Mouse (Mus musculus): ENCODE results near the gene Sept1. TPM values are rescaled to one million over a fixed set of nuclear protein-coding genes. Genes with fewer than 3 reads are reported as not detected.

Gene Sept1
- total RNA-seq, 2 experiments from 2014 or later: 7.5 to 18.8 TPM

GRCm38 (mm10) chr7:127165607-127166493 is 67.1 kb downstream of the Sept1 start:
- intact Hi-C loops (cut with DNase I): no loop called here
- DNase-seq: no peak

Other genes with a start within 250 kb of the Sept1 start
- gene Mvp, start 218.5 kb downstream of the Sept1 start, total RNA-seq (2021): 10 to 100 TPM; 44.6 to 45.9 TPM
- not detected for gene Pagr1b, start 216.6 kb downstream of the Sept1 start, total RNA-seq (2021)
- gene Pagr1a, start 215.8 kb downstream of the Sept1 start, total RNA-seq (2021): 10 to 100 TPM; 15.2 to 20.6 TPM
- gene Gm42742, start 212.0 kb downstream of the Sept1 start, total RNA-seq (2021): 10 to 100 TPM; 18.0 to 19.8 TPM
- gene Prrt2, start 211.9 kb downstream of the Sept1 start, total RNA-seq (2021): 1 to 10 TPM; 1.1 to 1.2 TPM
- 10 to 100 TPM; 81.8 to 91.3 TPM for gene Maz, start 206.1 kb downstream of the Sept1 start, total RNA-seq (2021)
- gene Kif22, start 190.7 kb downstream of the Sept1 start, total RNA-seq (2021): 1 to 10 TPM; 4.6 to 8.2 TPM
- not detected for gene Zg16, start 145.8 kb downstream of the Sept1 start, total RNA-seq (2021)
- 1 to 10 TPM; 1.4 to 3.0 TPM for gene AI467606, start 141.8 kb downstream of the Sept1 start, total RNA-seq (2021)
- gene Qprt, start 110.9 kb downstream of the Sept1 start, total RNA-seq (2021): not detected
- 1 to 10 TPM in 1 of 2 experiments, under 1 TPM in 1; 0.38 to 2.0 TPM for gene Spn, start 95.3 kb downstream of the Sept1 start, total RNA-seq (2021)
- 10 to 100 TPM; 38.0 to 43.7 TPM for gene Cd2bp2, start 37.1 kb downstream of the Sept1 start, total RNA-seq (2021)
- 10 to 100 TPM; 29.2 to 30.5 TPM for gene Tbc1d10b, start 24.7 kb downstream of the Sept1 start, total RNA-seq (2021)
- gene Mylpf, start 24.2 kb downstream of the Sept1 start, total RNA-seq (2021): 1 to 10 TPM; 1.1 to 4.2 TPM
- 1 to 10 TPM; 6.9 to 7.0 TPM for gene Zfp553, start 69 bp downstream of the Sept1 start, total RNA-seq (2021)
- 10 to 100 TPM; 17.8 to 21.3 TPM for gene Zfp771, start 11.1 kb upstream of the Sept1 start, total RNA-seq (2021)
- gene Dctpp1, start 27.6 kb upstream of the Sept1 start, total RNA-seq (2021): 10 to 100 TPM; 38.4 to 46.7 TPM
- 10 to 100 TPM; 29.3 to 30.2 TPM for gene Sephs2, start 40.9 kb upstream of the Sept1 start, total RNA-seq (2021)
- 1 to 10 TPM; 2.0 to 5.7 TPM for gene Itgal, start 63.1 kb upstream of the Sept1 start, total RNA-seq (2021)
- 10 to 100 TPM; 39.1 to 39.9 TPM for gene Zfp768, start 112.5 kb upstream of the Sept1 start, total RNA-seq (2021)
- gene Zfp747, start 142.9 kb upstream of the Sept1 start, total RNA-seq (2021): 1 to 10 TPM; 4.6 to 5.8 TPM
- 1 to 10 TPM; 2.4 to 3.3 TPM for gene 9130019O22Rik, start 154.0 kb upstream of the Sept1 start, total RNA-seq (2021)
- gene E430018J23Rik, start 160.5 kb upstream of the Sept1 start, total RNA-seq (2021): 1 to 10 TPM; 3.8 to 4.0 TPM
- 1 to 10 TPM; 3.4 to 4.1 TPM for gene Zfp764, start 173.7 kb upstream of the Sept1 start, total RNA-seq (2021)
- gene Zfp688, start 188.9 kb upstream of the Sept1 start, total RNA-seq (2021): 1 to 10 TPM; 3.2 to 3.4 TPM
- 1 to 10 TPM; 1.4 to 1.6 TPM for gene Zfp689, start 216.0 kb upstream of the Sept1 start, total RNA-seq (2021)
- 10 to 100 TPM; 25.9 to 29.4 TPM for gene Prr14, start 226.5 kb upstream of the Sept1 start, total RNA-seq (2021)
- gene Fbrs, start 246.1 kb upstream of the Sept1 start, total RNA-seq (2021): 10 to 100 TPM; 38.4 to 43.1 TPM